Mouse (Mus musculus): ENCODE measurements around the gene Cadps2.

The Cadps2 gene

GRCm38 (mm10) chr6:23839009-23839811, at the start of gene Cadps2:
Cadps2 (minus strand) TSS chr6:23839421.
- DNase-seq (ENCODE audit: low spot score), result peak; percentile 58

GRCm38 (mm10) chr6:23886418-23886817, 47.2 kb upstream of the Cadps2 start:
- peak; percentile 64 for DNase-seq (ENCODE audit: low spot score)

GRCm38 (mm10) chr6:23876765-23877408, 37.7 kb upstream of the Cadps2 start:
- DNase-seq (ENCODE audit: low spot score), result no peak

GRCm38 (mm10) chr6:23876363-23876762, 37.1 kb upstream of the Cadps2 start:
- no peak for DNase-seq (ENCODE audit: low spot score)

- DNase-seq (ENCODE audit: low spot score), result no peak
Observed at GRCm38 (mm10) chr6:23873812-23874211, 34.6 kb upstream of the Cadps2 start.

GRCm38 (mm10) chr6:23873231-23873630, 34.0 kb upstream of the Cadps2 start:
- no peak for DNase-seq (ENCODE audit: low spot score)

GRCm38 (mm10) chr6:23869971-23870370, 30.8 kb upstream of the Cadps2 start:
- DNase-seq (ENCODE audit: low spot score), result no peak

GRCm38 (mm10) chr6:23866298-23866697, 27.1 kb upstream of the Cadps2 start:
- DNase-seq (ENCODE audit: low spot score), result no peak

GRCm38 (mm10) chr6:23853464-23853863, 14.2 kb upstream of the Cadps2 start:
- no peak for DNase-seq (ENCODE audit: low spot score)

- peak; percentile 30 for DNase-seq (ENCODE audit: low spot score)
Observed at GRCm38 (mm10) chr6:23840001-23840400, 780 bp upstream of the Cadps2 start.

GRCm38 (mm10) chr6:23838401-23839008, 716 bp downstream of the Cadps2 start:
- no peak for DNase-seq (ENCODE audit: low spot score)

- no peak for DNase-seq (ENCODE audit: low spot score)
Observed at GRCm38 (mm10) chr6:23837631-23838030, 1.6 kb downstream of the Cadps2 start.

GRCm38 (mm10) chr6:23837127-23837526, 2.1 kb downstream of the Cadps2 start:
- no peak for DNase-seq (ENCODE audit: low spot score)

- no peak for DNase-seq (ENCODE audit: low spot score)
Observed at GRCm38 (mm10) chr6:23836694-23837093, 2.5 kb downstream of the Cadps2 start.

GRCm38 (mm10) chr6:23835552-23835951, 3.7 kb downstream of the Cadps2 start:
- DNase-seq (ENCODE audit: low spot score), result no peak

- no peak for DNase-seq (ENCODE audit: low spot score)
Observed at GRCm38 (mm10) chr6:23830741-23831140, 8.5 kb downstream of the Cadps2 start.

GRCm38 (mm10) chr6:23829338-23829737, 9.9 kb downstream of the Cadps2 start:
- DNase-seq (ENCODE audit: low spot score), result no peak

GRCm38 (mm10) chr6:23821819-23822218, 17.4 kb downstream of the Cadps2 start:
- no peak for DNase-seq (ENCODE audit: low spot score)

- no peak for DNase-seq (ENCODE audit: low spot score)
Observed at GRCm38 (mm10) chr6:23810087-23810486, 29.1 kb downstream of the Cadps2 start.

GRCm38 (mm10) chr6:23809344-23809743, 29.9 kb downstream of the Cadps2 start:
- DNase-seq (ENCODE audit: low spot score), result no peak

GRCm38 (mm10) chr6:23805333-23805732, 33.9 kb downstream of the Cadps2 start:
- no peak for DNase-seq (ENCODE audit: low spot score)

GRCm38 (mm10) chr6:23791822-23792221, 47.4 kb downstream of the Cadps2 start:
- DNase-seq (ENCODE audit: low spot score), result peak; percentile 46

- no peak for DNase-seq (ENCODE audit: low spot score)
Observed at GRCm38 (mm10) chr6:23777641-23778040, 61.6 kb downstream of the Cadps2 start.

Measured in lung, postnatal 25 days (tissue).